Mouse (Mus musculus) layer of hippocampus, adult 9-10 months (tissue): ENCODE results near the gene Ruvbl2.
"Not testable (repeated sequence)": the region's sequence is repeated elsewhere in the genome, so short reads cannot be mapped to it uniquely, and the experiment has no call there.

Experiments
- DNase-seq: peaks from one replicate; pipeline ENCODE4 v3.0.0; 2022; ENCODE audit warnings: low spot score

Gene Ruvbl2

GRCm38 (mm10) chr7:45437521-45438276 is at the start of gene Ruvbl2:
Ruvbl2 (minus strand) TSS chr7:45438096.
- DNase-seq: no peak

DNA sequence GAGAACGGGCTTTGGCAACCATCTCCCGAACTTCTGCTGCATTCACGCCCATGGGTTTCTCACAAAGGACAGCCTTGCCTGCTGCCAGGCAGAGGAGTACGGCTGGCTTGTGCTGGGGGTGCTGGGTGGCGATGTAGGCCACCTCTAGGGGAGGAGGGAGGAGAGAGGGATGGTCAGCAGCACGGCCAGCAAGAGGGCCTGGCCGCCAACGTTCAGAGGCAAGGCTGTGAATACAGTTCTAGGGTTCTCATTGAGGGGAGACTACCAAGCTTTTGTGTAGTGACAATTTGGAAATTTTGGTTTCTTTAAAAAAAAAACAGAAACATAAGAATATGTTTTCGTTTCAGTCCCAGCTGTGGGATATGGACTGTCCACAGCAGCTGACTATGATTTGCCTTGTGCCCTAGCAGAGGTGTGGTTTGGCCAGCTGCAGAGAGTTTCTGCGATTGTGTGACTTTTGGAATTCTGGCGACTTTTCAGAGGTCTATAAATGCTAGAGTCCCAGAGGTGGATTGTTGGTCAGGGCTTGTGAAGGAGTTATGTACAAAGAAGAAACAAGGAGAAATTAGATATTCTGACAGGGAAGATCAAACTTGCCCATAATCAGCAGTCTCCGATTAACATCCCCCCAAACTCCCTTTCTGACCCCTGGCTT is 49.0 kb upstream of the Ruvbl2 start, which contains the start of gene Gm45808:
Gene Gm45808 (minus strand): TSS at position 51 of the 655 bp plus-strand sequence.
- DNase-seq: no peak

GRCm38 (mm10) chr7:45486158-45486557 is 48.3 kb upstream of the Ruvbl2 start:
- DNase-seq: no peak

DNA sequence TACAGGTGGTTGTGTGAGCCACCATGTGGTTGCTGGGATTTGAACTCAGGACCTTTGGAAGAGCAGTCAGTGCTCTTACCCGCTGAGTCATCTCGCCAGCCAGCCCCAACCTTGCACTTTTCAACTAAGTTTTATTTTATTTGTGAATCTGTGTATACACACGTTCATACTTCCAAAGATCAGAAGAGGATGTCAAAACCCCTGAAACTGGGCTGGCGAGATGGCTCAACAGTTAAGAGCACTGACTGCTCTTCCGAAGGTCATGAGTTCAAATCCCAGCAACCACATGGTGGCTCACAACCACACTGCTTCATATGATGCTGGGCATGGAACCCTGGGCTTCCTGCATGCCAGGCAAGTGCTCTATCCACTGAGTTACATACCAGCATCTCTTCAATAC is 47.1 kb upstream of the Ruvbl2 start:
- not testable (repeated sequence) for DNase-seq

- DNase-seq: no peak
Measured at GRCm38 (mm10) chr7:45482166-45482565, 44.3 kb upstream of the Ruvbl2 start.

DNA sequence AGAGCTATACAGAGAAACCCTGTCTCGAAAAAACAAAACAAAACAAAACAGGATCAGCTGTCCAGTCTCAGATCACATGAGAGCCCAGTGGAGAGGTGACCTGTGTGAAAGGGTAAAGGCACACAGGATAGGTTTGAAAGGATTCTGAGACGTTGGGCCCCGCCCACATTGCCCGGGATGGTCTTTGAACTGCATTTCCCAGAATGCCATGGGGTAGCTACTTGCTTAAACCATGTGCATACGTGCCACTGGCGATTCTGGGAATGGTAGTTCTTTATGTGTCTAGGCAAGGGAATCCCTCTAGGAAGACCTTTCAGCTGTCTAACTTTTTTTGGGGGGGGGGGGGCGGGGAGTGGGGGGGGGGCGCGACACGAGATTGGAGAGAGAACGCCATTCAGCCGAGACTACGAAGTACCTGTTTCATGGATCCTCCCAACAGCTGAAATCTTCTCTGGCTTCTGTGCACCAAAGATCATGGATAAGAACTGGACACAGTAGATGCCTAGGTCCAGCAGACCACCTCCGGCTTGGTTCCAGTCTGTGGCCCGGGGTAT is 43.6 kb upstream of the Ruvbl2 start, which contains the start of gene Tulp2:
Gene Tulp2 (plus strand): TSS at position 504 of the 554 bp plus-strand sequence.
- no peak for DNase-seq

DNA sequence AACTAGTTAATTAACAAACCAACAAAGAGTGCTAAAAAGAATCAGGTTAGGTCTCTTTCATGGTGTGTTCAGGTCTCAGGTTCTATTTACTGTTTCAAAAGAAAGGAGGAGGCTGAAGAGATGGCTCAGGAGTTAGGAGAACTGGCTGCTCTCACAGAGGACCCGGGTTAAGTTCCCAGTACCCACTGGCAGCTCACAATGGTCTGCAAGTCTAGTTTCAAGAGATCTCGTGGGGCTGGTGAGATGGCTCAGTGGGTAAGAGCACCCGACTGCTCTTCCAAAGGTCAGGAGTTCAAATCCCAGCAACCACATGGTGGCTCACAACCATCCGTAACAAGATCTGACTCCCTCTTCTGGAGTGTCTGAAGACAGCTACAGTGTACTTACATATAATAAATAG is 42.4 kb upstream of the Ruvbl2 start:
- not testable (repeated sequence) for DNase-seq

DNA sequence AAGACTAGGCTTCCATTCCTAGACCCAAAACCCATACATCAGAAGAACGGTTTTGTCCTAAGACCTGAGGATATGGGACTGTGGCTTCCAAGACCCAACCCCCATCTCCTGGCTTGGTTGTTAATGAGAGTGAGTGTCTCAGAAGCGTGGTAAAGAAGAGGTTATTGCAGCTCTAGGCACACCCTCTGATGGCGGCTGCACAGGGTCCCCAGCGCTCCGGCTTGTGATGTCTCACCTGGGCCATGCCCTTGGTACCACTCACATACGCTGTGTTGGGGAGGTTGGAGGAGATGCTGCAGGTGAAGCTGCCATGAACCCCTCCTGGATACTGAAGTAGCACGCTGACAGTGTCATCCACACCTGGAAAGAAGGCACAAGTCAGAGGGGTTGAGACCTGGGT is 40.9 kb upstream of the Ruvbl2 start:
- DNase-seq: no peak

- DNase-seq: no peak
Measured at GRCm38 (mm10) chr7:45477003-45477402, 39.1 kb upstream of the Ruvbl2 start.

DNA sequence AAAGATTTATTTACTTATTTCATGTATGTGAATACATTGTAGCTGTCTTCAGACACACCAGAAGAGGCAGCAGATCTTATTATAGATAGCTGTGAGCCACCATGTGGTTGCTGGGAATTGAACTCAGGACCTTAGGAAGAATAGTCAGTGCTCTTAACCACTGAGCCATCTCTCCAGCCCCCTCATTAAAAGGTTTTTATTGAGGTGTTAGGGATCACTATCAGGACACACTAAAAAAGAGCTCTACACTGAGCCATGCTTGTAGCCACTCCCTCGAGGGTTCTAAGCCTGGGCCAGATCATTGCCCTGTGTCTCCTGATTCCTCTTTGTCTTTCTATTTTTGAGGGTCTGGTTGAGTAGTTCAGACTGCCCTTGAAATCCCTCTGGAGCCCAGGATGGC is 38.6 kb upstream of the Ruvbl2 start:
- no peak for DNase-seq

DNA sequence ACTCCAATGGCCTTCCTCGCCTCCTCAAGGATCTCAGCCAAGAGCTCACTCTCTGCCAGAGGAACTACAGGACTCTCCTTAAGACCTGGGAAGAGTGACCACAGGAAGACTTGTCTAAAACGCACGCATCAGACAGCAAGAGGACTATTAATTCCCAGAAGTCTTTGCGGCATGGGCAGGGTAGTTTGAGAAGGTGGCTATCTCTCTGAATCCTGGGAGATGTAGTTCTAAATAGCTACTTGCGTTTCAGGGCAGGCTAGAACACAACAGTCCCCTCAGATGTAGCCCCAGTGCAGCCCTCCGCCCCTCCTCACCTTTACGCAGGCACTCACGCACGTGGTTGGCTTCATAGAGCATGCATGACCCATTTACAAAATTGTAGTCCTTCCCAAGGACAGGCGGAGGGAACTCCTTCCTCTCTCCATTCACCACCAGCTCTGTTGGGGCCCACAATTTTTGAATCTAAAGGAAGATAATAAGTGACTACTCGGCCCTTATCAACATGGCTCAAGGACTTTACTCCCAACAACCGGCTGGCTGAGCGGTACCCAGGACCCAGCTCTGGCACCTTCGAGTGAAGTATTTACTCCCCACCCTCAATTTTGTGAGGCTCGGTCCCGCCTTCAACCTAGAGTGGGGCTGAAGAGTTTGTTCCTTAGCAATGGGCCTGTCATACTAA is 37.5 kb upstream of the Ruvbl2 start:
- DNase-seq: no peak

GRCm38 (mm10) chr7:45470869-45471268 is 33.0 kb upstream of the Ruvbl2 start:
- DNase-seq: peak; percentile 82

- DNase-seq: no peak
Measured at GRCm38 (mm10) chr7:45467090-45467670, 29.3 kb upstream of the Ruvbl2 start.

GRCm38 (mm10) chr7:45466283-45467089 is 28.6 kb upstream of the Ruvbl2 start, which contains the start of gene Bax:
Bax (minus strand) TSS chr7:45466898.
- peak; percentile 90 for DNase-seq

DNA sequence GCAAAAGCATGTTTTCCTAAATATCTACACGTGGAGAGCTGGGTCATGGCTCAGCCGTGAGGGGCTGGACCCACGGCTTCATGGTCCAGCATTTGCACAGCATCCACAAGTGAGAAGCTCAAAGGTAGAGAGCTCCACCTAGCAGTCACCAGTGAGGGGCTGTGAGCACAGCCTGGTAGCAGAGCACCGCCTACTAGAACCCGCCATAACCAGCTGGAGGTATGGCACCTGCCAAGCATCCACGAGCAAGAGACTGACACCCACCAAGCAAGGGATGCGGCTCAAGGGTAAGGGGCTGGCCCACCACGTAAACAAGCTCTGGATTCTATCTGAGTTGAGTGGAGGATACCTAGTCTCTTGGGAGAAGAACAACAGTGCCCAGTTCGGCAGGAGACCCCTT is 27.7 kb upstream of the Ruvbl2 start:
- DNase-seq: no peak

DNA sequence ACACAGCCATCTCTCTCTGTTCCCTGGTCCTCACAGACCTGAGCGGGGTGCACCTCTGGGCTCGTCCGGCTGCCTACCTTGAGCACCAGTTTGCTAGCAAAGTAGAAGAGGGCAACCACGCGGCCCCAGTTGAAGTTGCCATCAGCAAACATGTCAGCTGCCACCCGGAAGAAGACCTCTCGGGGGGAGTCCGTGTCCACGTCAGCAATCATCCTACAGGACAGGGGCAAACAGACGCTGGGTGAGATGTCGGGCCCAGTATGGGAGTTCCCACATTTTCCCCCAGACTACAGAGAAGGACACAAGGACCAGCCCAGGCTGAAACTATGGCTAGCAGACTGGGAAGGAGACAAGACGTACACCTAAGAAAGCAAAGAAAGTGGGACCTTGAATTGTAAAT is 27.2 kb upstream of the Ruvbl2 start:
- DNase-seq: no peak

- DNase-seq: no peak
Measured at GRCm38 (mm10) chr7:45463987-45464778, 26.3 kb upstream of the Ruvbl2 start.

GRCm38 (mm10) chr7:45462868-45463267 is 25.0 kb upstream of the Ruvbl2 start:
- DNase-seq: not testable (repeated sequence)

- no peak for DNase-seq
Measured at GRCm38 (mm10) chr7:45462325-45462724, 24.4 kb upstream of the Ruvbl2 start.

GRCm38 (mm10) chr7:45461781-45462180 is 23.9 kb upstream of the Ruvbl2 start:
- no peak for DNase-seq
